Mouse (Mus musculus): ENCODE data around the gene Polr1c. TPM values are rescaled to one million over a fixed set of nuclear protein-coding genes. Genes with fewer than 3 reads are reported as not detected.

Gene Polr1c
- polyA plus RNA-seq, 1 experiment, result 105 TPM

GRCm38 (mm10) chr17:46253452-46254084 lies 5.7 kb upstream of the Polr1c start, which contains the start of gene Lrrc73:
Gene Lrrc73, plus strand, starts transcription at chr17:46253531.
- Histone ChIP-seq H3ac (ENCODE audit: control insufficient read depth, insufficient read length) (peak within 1 kb of the TSS; percentile 55), H3K79me2 (ENCODE audit: control insufficient read depth, insufficient read depth) (peaks cover 11% of the 10 kb centered on the region), H3K4me2 (ENCODE audit: low read depth) (peak within 1 kb of the TSS; percentile 97), H3K4me3 (peak within 1 kb of the TSS; percentile 28), H3K36me3 (ENCODE audit: control insufficient read depth, insufficient read depth) (no peaks in the 10 kb centered on the region), H3K27me3 (ENCODE audit: control insufficient read depth, insufficient read depth, insufficient read length) (no peaks in the 10 kb centered on the region)
- TF ChIP-seq POLR2AphosphoS2 (IDR thresholded peaks at IDR 0.05; ENCODE audit: insufficient read length, low read depth) (peak; percentile 90), POLR2A (IDR thresholded peaks at IDR 0.05; ENCODE audit: insufficient read length, low read depth) (peak; percentile 61), MYOD1 (IDR thresholded peaks at IDR 0.05; ENCODE audit: control insufficient read depth in 1 of 3, insufficient read length in 2 of 3, low read depth in 2 of 3) (peak in 2 of 3 experiments; percentile 71 to 85), CEBPB (IDR thresholded peaks at IDR 0.05; ENCODE audit: insufficient read depth, poor library complexity, severe bottlenecking) (no peak), TCF3 (IDR thresholded peaks at IDR 0.05; ENCODE audit: insufficient read length, low read depth) (no peak), E2F4 (IDR thresholded peaks at IDR 0.05; ENCODE audit: insufficient read depth) (no peak), MYOG (IDR thresholded peaks at IDR 0.05; ENCODE audit: control insufficient read depth in 1 of 3, insufficient read depth in 1 of 3, insufficient read length in 2 of 3, low read depth in 2 of 3) (peak; percentile 37 to 85 (median 83)), MAX (IDR thresholded peaks at IDR 0.05; ENCODE audit: low read depth) (peak; percentile 43), REST (IDR thresholded peaks at IDR 0.05; ENCODE audit: insufficient read depth, insufficient read length) (no peak), TCF12 (IDR thresholded peaks at IDR 0.05; ENCODE audit: insufficient read depth, poor library complexity, severe bottlenecking) (no peak)

DNA sequence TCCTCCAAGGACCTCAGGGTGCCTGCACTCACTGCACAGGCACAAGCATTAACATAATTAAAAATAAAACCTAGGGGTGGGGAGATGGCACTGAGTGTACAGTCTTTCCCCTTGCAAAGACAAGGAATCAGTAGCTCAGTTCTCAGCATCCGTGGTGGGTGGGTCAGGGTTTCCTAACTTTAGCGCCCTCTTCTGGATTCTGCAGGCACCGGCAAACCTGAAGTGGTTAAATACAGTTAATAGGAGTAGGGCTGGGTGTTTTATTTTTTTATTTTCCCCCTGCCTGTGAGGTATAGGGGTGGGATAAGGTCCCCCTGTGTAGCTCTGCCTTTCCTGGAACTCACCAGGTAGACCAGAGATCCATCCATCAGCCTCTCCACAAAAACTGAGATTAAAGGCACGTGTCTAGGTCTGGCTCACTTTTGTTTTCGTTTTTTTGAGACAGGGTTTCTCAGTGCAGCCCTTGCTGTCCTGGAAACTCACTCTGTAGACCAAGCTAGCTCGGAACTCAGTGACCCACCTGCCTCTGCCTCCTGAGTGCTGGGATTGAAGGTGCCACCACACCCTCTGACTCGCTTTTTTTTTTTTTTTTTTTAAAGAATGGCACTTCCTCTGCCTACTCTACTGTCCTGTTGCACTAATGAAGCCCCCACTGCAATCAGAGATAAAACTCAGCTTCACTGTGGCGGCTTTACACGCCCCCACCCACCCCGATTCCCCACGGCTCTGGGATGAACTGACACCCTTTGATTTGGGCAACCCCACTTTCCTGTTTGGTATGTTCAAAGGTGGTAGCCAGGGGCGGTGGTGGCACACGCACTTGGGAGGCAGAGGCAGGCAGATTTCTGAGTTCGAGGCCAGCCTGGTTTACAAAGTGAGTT lies 5.0 kb upstream of the Polr1c start:
- no peak for TF ChIP-seq TCF12 (IDR thresholded peaks at IDR 0.05; ENCODE audit: insufficient read depth, poor library complexity, severe bottlenecking)
- no peak for TF ChIP-seq TCF3 (IDR thresholded peaks at IDR 0.05; ENCODE audit: insufficient read length, low read depth)
- TF ChIP-seq USF1 (IDR thresholded peaks at IDR 0.05; ENCODE audit: low read depth), result no peak
- TF ChIP-seq POLR2AphosphoS2 (IDR thresholded peaks at IDR 0.05; ENCODE audit: insufficient read length, low read depth), result no peak
- no peak for TF ChIP-seq MYOG (IDR thresholded peaks at IDR 0.05; ENCODE audit: control insufficient read depth in 1 of 3, insufficient read depth in 1 of 3, insufficient read length in 2 of 3, low read depth in 2 of 3)
- no peak for TF ChIP-seq CEBPB (IDR thresholded peaks at IDR 0.05; ENCODE audit: insufficient read depth, poor library complexity, severe bottlenecking)
- no peak for TF ChIP-seq E2F4 (IDR thresholded peaks at IDR 0.05; ENCODE audit: insufficient read depth)
- no peak for TF ChIP-seq MAX (IDR thresholded peaks at IDR 0.05; ENCODE audit: low read depth)
- no peak for TF ChIP-seq MYOD1 (IDR thresholded peaks at IDR 0.05; ENCODE audit: control insufficient read depth in 1 of 3, insufficient read length in 2 of 3, low read depth in 2 of 3)
- TF ChIP-seq SRF (IDR thresholded peaks at IDR 0.05; ENCODE audit: control insufficient read depth, insufficient read length, low read depth), result no peak
- no peak for TF ChIP-seq REST (IDR thresholded peaks at IDR 0.05; ENCODE audit: insufficient read depth, insufficient read length)
- no peak for TF ChIP-seq POLR2A (IDR thresholded peaks at IDR 0.05; ENCODE audit: insufficient read length, low read depth)
- Histone ChIP-seq H3K36me3 (ENCODE audit: control insufficient read depth, insufficient read depth) (no peaks in the 10 kb centered on the region), H3K79me2 (ENCODE audit: control insufficient read depth, insufficient read depth) (peaks cover 18% of the 10 kb centered on the region), H3K4me3 (peak overlapping the region; percentile 28), H3ac (ENCODE audit: control insufficient read depth, insufficient read length) (no peak overlapping the region), H3K27me3 (ENCODE audit: control insufficient read depth, insufficient read depth, insufficient read length) (no peaks in the 10 kb centered on the region), H3K4me2 (ENCODE audit: low read depth) (peak overlapping the region; percentile 97)

GRCm38 (mm10) chr17:46251174-46251573 lies 3.3 kb upstream of the Polr1c start:
- Histone ChIP-seq H3ac (ENCODE audit: control insufficient read depth, insufficient read length) (no peak overlapping the region), H3K27me3 (ENCODE audit: control insufficient read depth, insufficient read depth, insufficient read length) (no peaks in the 10 kb centered on the region), H3K4me2 (ENCODE audit: low read depth) (no peak overlapping the region), H3K36me3 (ENCODE audit: control insufficient read depth, insufficient read depth) (no peaks in the 10 kb centered on the region), H3K79me2 (ENCODE audit: control insufficient read depth, insufficient read depth) (peaks cover 34% of the 10 kb centered on the region), H3K4me3 (no peak overlapping the region)
- no peak for TF ChIP-seq TCF12 (IDR thresholded peaks at IDR 0.05; ENCODE audit: insufficient read depth, poor library complexity, severe bottlenecking)
- TF ChIP-seq USF1 (IDR thresholded peaks at IDR 0.05; ENCODE audit: low read depth), result no peak
- no peak for TF ChIP-seq MYOG (IDR thresholded peaks at IDR 0.05; ENCODE audit: control insufficient read depth in 1 of 3, insufficient read depth in 1 of 3, insufficient read length in 2 of 3, low read depth in 2 of 3)
- TF ChIP-seq MAX (IDR thresholded peaks at IDR 0.05; ENCODE audit: low read depth), result no peak
- TF ChIP-seq MYOD1 (IDR thresholded peaks at IDR 0.05; ENCODE audit: control insufficient read depth in 1 of 3, insufficient read length in 2 of 3, low read depth in 2 of 3), result no peak
- no peak for TF ChIP-seq E2F4 (IDR thresholded peaks at IDR 0.05; ENCODE audit: insufficient read depth)
- TF ChIP-seq CEBPB (IDR thresholded peaks at IDR 0.05; ENCODE audit: insufficient read depth, poor library complexity, severe bottlenecking), result no peak
- no peak for TF ChIP-seq REST (IDR thresholded peaks at IDR 0.05; ENCODE audit: insufficient read depth, insufficient read length)
- no peak for TF ChIP-seq POLR2AphosphoS2 (IDR thresholded peaks at IDR 0.05; ENCODE audit: insufficient read length, low read depth)
- TF ChIP-seq SRF (IDR thresholded peaks at IDR 0.05; ENCODE audit: control insufficient read depth, insufficient read length, low read depth), result no peak
- TF ChIP-seq TCF3 (IDR thresholded peaks at IDR 0.05; ENCODE audit: insufficient read length, low read depth), result no peak
- TF ChIP-seq POLR2A (IDR thresholded peaks at IDR 0.05; ENCODE audit: insufficient read length, low read depth), result no peak

GRCm38 (mm10) chr17:46248189-46248522 lies 302 bp upstream of the Polr1c start:
- peak overlapping the region; percentile 97 for H3K4me2 ChIP-seq (ENCODE audit: low read depth)
- H3K27me3 ChIP-seq (ENCODE audit: control insufficient read depth, insufficient read depth, insufficient read length), result no peaks in the 10 kb centered on the region
- peak overlapping the region; percentile 75 for H3ac ChIP-seq (ENCODE audit: control insufficient read depth, insufficient read length)
- peaks cover 7% of the 10 kb centered on the region for H3K36me3 ChIP-seq (ENCODE audit: control insufficient read depth, insufficient read depth)
- peaks cover 39% of the 10 kb centered on the region for H3K79me2 ChIP-seq (ENCODE audit: control insufficient read depth, insufficient read depth)
- peak overlapping the region; percentile 81 for H3K4me3 ChIP-seq
- TF ChIP-seq TCF12 (IDR thresholded peaks at IDR 0.05; ENCODE audit: insufficient read depth, poor library complexity, severe bottlenecking), result no peak
- no peak for TF ChIP-seq TCF3 (IDR thresholded peaks at IDR 0.05; ENCODE audit: insufficient read length, low read depth)
- TF ChIP-seq REST (IDR thresholded peaks at IDR 0.05; ENCODE audit: insufficient read depth, insufficient read length), result no peak

Data from myocyte (in vitro differentiated cells).